Mouse (Mus musculus): ENCODE results near the gene H2al2a.

DNA sequence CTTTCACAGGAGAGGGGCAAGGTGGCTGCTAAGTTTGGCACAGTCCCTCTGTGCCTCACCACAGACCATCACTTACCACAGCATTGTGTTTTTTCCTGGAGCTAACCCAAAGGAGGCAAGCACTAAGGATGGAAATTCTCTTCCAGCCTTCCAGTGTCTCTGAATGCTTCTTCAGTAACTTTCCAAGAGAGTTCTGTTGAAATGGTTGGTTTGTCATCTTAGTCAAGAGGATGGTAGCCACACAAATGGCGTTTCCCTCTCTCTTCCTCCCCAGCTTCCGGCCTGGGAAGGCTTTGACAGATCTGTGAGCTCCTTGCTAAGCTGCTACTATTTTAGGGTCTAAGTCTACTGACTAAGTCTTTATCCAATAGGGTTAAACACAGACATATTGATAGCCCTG, 40.7 kb upstream of the H2al2a start, which contains the start of gene A930004D18Rik:
- TF ChIP-seq CHD2 (IDR thresholded peaks at IDR 0.05; ENCODE audit: low read depth, low read length) (no peak), HCFC1 (IDR thresholded peaks at IDR 0.05; ENCODE audit: borderline replicate concordance, insufficient read depth, low read length) (no peak), ZC3H11A (IDR thresholded peaks at IDR 0.05; ENCODE audit: borderline replicate concordance, low read depth, low read length) (no peak), MAFK (IDR thresholded peaks at IDR 0.05; ENCODE audit: insufficient read depth, low read depth, low read length) (no peak)

All from ES-E14 (cell line).